ENCODE assay signal across 8 mouse cellular contexts in genomic region chr6:134791251-134792118, GRCm38 (mm10). TPM values are rescaled to one million over a fixed set of nuclear protein-coding genes. Genes with fewer than 3 reads are reported as not detected.
DNase-seq lines count a peak whose midpoint lies in the region; ATAC-seq and TF ChIP-seq lines count a peak whose summit lies in the region.

No protein-coding gene starts in this region.

- H3K9me3 ChIP-seq in forebrain, postnatal 0 days (ENCODE audit: low read length): no peaks in the 10 kb centered on the region
- no peaks in the 10 kb centered on the region for H3K9me3 ChIP-seq in hindbrain, embryonic 12.5 days (replicated peaks)
- no peaks in the 10 kb centered on the region for H3K9me3 ChIP-seq in limb, embryonic 12.5 days
- no peaks in the 10 kb centered on the region for H3K9me3 ChIP-seq in midbrain, embryonic 11.5 days (ENCODE audit: control insufficient read depth, low read length)

- peak overlapping the region; percentile 76 for H3K4me3 ChIP-seq in forebrain, postnatal 0 days (ENCODE audit: low read depth, low read length)
- peak overlapping the region; percentile 68 for H3K4me3 ChIP-seq in hindbrain, embryonic 12.5 days
- H3K4me3 ChIP-seq in limb, embryonic 12.5 days (replicated peaks): peak overlapping the region; percentile 74
- H3K4me3 ChIP-seq in midbrain, embryonic 11.5 days (ENCODE audit: low read depth, low read length): peak overlapping the region; percentile 70

- H3K4me2 ChIP-seq in forebrain, postnatal 0 days (ENCODE audit: low read depth): peak overlapping the region; percentile 83
- peak overlapping the region; percentile 59 for H3K4me2 ChIP-seq in hindbrain, embryonic 12.5 days (replicated peaks)
- peak overlapping the region; percentile 73 for H3K4me2 ChIP-seq in limb, embryonic 12.5 days
- H3K4me2 ChIP-seq in midbrain, embryonic 11.5 days: peak overlapping the region; percentile 57

- DNase-seq in right cerebral cortex, adult 18-20 months: peak; percentile 13
- no peak for DNase-seq in right cerebral cortex, postnatal 14 days
- DNase-seq in cerebellum, adult 11-12 months: peak; percentile 78
- peak; percentile 25 for DNase-seq in forebrain, postnatal 0 days
- peak; percentile 93 for DNase-seq in midbrain, embryonic 11.5 days (ENCODE audit: low spot score, missing footprints)
- peak; percentile 70 for DNase-seq in splenic B cell, adult 2 months (ENCODE audit: low read depth, low spot score)

- no peak for ATAC-seq in forebrain, postnatal 0 days
- peak; percentile 26 for ATAC-seq in hindbrain, embryonic 12.5 days (ENCODE audit: low FRiP score)
- ATAC-seq in limb, embryonic 12.5 days (ENCODE audit: insufficient number of reproducible peaks, insufficient read depth, low FRiP score, low TSS enrichment, low read depth): peak; percentile 41
- no peak for ATAC-seq in midbrain, embryonic 11.5 days (ENCODE audit: low FRiP score)

- H3K27me3 ChIP-seq in forebrain, postnatal 0 days (ENCODE audit: insufficient read depth, low read length): no peaks in the 10 kb centered on the region
- H3K27me3 ChIP-seq in hindbrain, embryonic 12.5 days: peaks cover 6% of the 10 kb centered on the region; the same call in 1 of the 2 replicates
- H3K27me3 ChIP-seq in limb, embryonic 12.5 days: no peaks in the 10 kb centered on the region
- peaks cover 8% of the 10 kb centered on the region; the same call in 1 of the 2 replicates for H3K27me3 ChIP-seq in midbrain, embryonic 11.5 days (ENCODE audit: control insufficient read depth, insufficient read depth, low read length)
- H3K27me3 ChIP-seq in splenic B cell, adult 2 months (ENCODE audit: control insufficient read depth, insufficient read depth, low read length, poor library complexity, severe bottlenecking): no peaks in the 10 kb centered on the region

- H3K36me3 ChIP-seq in forebrain, postnatal 0 days (ENCODE audit: insufficient read depth): no peaks in the 10 kb centered on the region
- no peaks in the 10 kb centered on the region for H3K36me3 ChIP-seq in hindbrain, embryonic 12.5 days
- H3K36me3 ChIP-seq in limb, embryonic 12.5 days: no peaks in the 10 kb centered on the region
- H3K36me3 ChIP-seq in midbrain, embryonic 11.5 days (ENCODE audit: control insufficient read depth, insufficient read depth, low read length): no peaks in the 10 kb centered on the region
- no peaks in the 10 kb centered on the region for H3K36me3 ChIP-seq in splenic B cell, adult 2 months (ENCODE audit: control insufficient read depth, insufficient read depth, low read length, poor library complexity, severe bottlenecking)

- H3K27ac ChIP-seq in forebrain, postnatal 0 days (ENCODE audit: low read depth, low read length): peak overlapping the region; percentile 80; the same call in 1 of the 2 replicates
- peak overlapping the region; percentile 86; the same call in 1 of the 2 replicates for H3K27ac ChIP-seq in hindbrain, embryonic 12.5 days
- H3K27ac ChIP-seq in limb, embryonic 12.5 days: peak overlapping the region; percentile 96
- peak overlapping the region; percentile 85; the same call in 1 of the 2 replicates for H3K27ac ChIP-seq in midbrain, embryonic 11.5 days (ENCODE audit: low read depth, low read length)

- no peak for TF ChIP-seq CTCF in forebrain, postnatal 0 days (IDR thresholded peaks at IDR 0.05; ENCODE audit: low read depth)

- 4% methylated on average over 42 of the region's 46 CpGs for WGBS in forebrain, postnatal 0 days
- WGBS in hindbrain, embryonic 12.5 days: 2% methylated on average over 38 of the region's 46 CpGs
- WGBS in limb, embryonic 12.5 days: under 1% methylated on average over 35 of the region's 46 CpGs
- under 1% methylated on average over 38 of the region's 46 CpGs for WGBS in midbrain, embryonic 11.5 days

- H3K4me1 ChIP-seq in forebrain, postnatal 0 days (ENCODE audit: insufficient read depth): no peaks in the 10 kb centered on the region
- peaks cover 8% of the 10 kb centered on the region for H3K4me1 ChIP-seq in hindbrain, embryonic 12.5 days
- H3K4me1 ChIP-seq in limb, embryonic 12.5 days (replicated peaks): peaks cover 12% of the 10 kb centered on the region
- peaks cover 8% of the 10 kb centered on the region; the same call in 1 of the 2 replicates for H3K4me1 ChIP-seq in midbrain, embryonic 11.5 days (ENCODE audit: control insufficient read depth, insufficient read depth, low read length)

- H3K9ac ChIP-seq in forebrain, postnatal 0 days: peak overlapping the region; percentile 65
- H3K9ac ChIP-seq in hindbrain, embryonic 12.5 days: peak overlapping the region; percentile 84
- peak overlapping the region; percentile 90 for H3K9ac ChIP-seq in limb, embryonic 12.5 days (replicated peaks)
- peak overlapping the region; percentile 92 for H3K9ac ChIP-seq in midbrain, embryonic 11.5 days (ENCODE audit: low read length)

RNA-seq across cellular contexts. Expression of gene Dusp16, which starts 0.9 kb away (rescaled TPM):
- total RNA-seq in forebrain, postnatal 0 days (2014; rRNA removed): 3.4 and 5.7 TPM in 2 replicates
- 1.9 and 2.7 TPM in 2 replicates for polyA plus RNA-seq in forebrain, postnatal 0 days (2015; fragmentation: Nextera tagmentation; extraction: Ambion mirVana)
- 11.0 and 12.9 TPM in 2 replicates for polyA plus RNA-seq in hindbrain, embryonic 12.5 days (2016; fragmentation: Nextera tagmentation; extraction: Ambion mirVana)
- polyA plus RNA-seq in limb, embryonic 12.5 days (2016; fragmentation: Nextera tagmentation; extraction: Ambion mirVana): 14.3 and 14.8 TPM in 2 replicates
- polyA plus RNA-seq in midbrain, embryonic 11.5 days (2014; fragmentation: Nextera tagmentation; extraction: Ambion mirVana): 18.0 and 18.5 TPM in 2 replicates

RNA-seq across cellular contexts. Expression of gene Crebl2, which starts 38.5 kb away (rescaled TPM):
- total RNA-seq in forebrain, postnatal 0 days (2014; rRNA removed): 5.2 and 7.9 TPM in 2 replicates
- 1.6 and 2.6 TPM in 2 replicates for polyA plus RNA-seq in forebrain, postnatal 0 days (2015; fragmentation: Nextera tagmentation; extraction: Ambion mirVana)
- polyA plus RNA-seq in hindbrain, embryonic 12.5 days (2016; fragmentation: Nextera tagmentation; extraction: Ambion mirVana): 2.8 and 3.0 TPM in 2 replicates
- 1.7 and 2.1 TPM in 2 replicates for polyA plus RNA-seq in limb, embryonic 12.5 days (2016; fragmentation: Nextera tagmentation; extraction: Ambion mirVana)
- polyA plus RNA-seq in midbrain, embryonic 11.5 days (2014; fragmentation: Nextera tagmentation; extraction: Ambion mirVana): 0.92 and 1.2 TPM in 2 replicates

Comparison
In these comparisons a context has a peak if more than half of its experiments do, and no peak if none do; other contexts are left out.
1. ATAC-seq: peak in hindbrain, embryonic 12.5 days (single experiment) and limb, embryonic 12.5 days (single experiment); none in forebrain, postnatal 0 days (single experiment) and midbrain, embryonic 11.5 days (single experiment).
2. Peak in every context shown above with its lines, with median percentiles within 50 percentile points of each other: H3K27ac ChIP-seq, H3K4me2 ChIP-seq, H3K4me3 ChIP-seq and H3K9ac ChIP-seq.